Mouse (Mus musculus) megakaryocyte, embryonic 14.5 days (primary cell): ENCODE results near the gene Etv6.

ENCODE experiments used
- FLI1 ChIP-seq: IDR thresholded peaks from 2 replicates; pipeline ENCODE4 v1.6.1; 2012; ENCODE audit warnings: low read length, inconsistent platforms, mixed read lengths
- GATA1 ChIP-seq: IDR thresholded peaks from 3 replicates; pipeline ENCODE4 v1.6.1; 2012; ENCODE audit warnings: mixed read lengths, low read length, inconsistent platforms, borderline replicate concordance

DNA sequence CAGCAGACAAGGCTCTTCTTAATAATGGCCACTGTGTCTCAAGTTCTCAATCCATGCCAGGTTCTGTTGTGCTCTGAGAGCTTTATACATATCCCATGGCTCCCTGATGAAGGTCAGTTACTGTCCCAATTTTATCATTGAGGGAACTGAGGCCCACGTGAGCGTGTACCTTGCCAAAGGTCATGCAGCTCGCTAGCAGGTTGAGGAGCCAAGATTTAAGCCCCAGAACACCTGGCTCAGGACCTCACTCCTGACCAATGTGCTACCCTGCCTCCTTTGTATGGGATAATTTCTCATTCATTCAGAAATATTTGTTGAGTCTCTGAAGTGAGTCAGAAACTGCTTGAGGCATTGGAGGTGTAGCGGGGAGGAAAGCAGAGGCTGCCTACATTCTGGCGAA is 170.8 kb downstream of the Etv6 start:
- TF ChIP-seq GATA1 (no peak), FLI1 (no peak)
